Mouse (Mus musculus) erythroid progenitor cell, adult 5-6 weeks (primary cell): ENCODE data around the gene Mmadhc. TPM values are rescaled to one million over a fixed set of nuclear protein-coding genes. Genes with fewer than 3 reads are reported as not detected.

ENCODE experiments used
- ATAC-seq: replicated peaks from 2 replicates; pipeline ENCODE4 v1.8.0; 2016; ENCODE audit warnings: moderate number of reproducible peaks, mild to moderate bottlenecking, moderate TSS enrichment, inconsistent platforms; ENCODE audit not compliant: poor library complexity, low FRiP score, severe bottlenecking
- total RNA-seq, 2 experiments: library from RNA; stranded (forward) in 1 of 2; stranded (reverse) in 1 of 2; fragments of 150-400 nt in 1 of 2; fragments of 186-747, 209-891 nt in 1 of 2; gene quantifications; 2 replicates each; pipeline versions ENCODE4 v1.2.3 to v1.2.4; 2015 to 2017; ENCODE audit warnings: low replicate concordance in 2 of 2

Gene Mmadhc
- total RNA-seq (2015; ENCODE audit: low replicate concordance): 49.5 and 68.1 TPM in 2 replicates
- 41.8 and 83.7 TPM in 2 replicates for total RNA-seq (2017; ENCODE audit: low replicate concordance)

- ATAC-seq: peak; percentile 95
These were observed at the start of gene Mmadhc for GRCm38 (mm10) chr2:50296109-50296986. TSS of gene Mmadhc (minus strand) at chr2:50296801.

DNA sequence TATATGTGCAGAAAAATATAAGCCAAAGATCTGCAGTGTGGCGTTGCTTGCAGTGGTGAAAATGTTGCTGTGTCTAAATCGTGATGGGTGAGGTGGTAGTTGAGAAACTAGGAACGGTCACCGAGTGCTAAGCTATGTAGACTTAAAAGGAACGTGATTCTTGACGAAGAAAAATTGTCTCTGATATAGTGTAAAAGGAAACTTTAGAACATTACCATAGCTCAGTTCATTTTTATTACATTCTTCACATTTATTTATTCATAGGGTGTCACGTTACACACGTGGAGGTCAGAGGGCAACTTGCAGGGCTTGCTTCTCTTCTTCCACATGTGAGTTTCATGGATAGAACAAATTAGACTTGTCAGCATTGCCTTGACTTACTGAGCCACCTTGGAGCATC is 47.0 kb upstream of the Mmadhc start:
- no peak for ATAC-seq

GRCm38 (mm10) chr2:50339061-50339460 is 42.5 kb upstream of the Mmadhc start:
- no peak for ATAC-seq

GRCm38 (mm10) chr2:50337596-50337995 is 41.0 kb upstream of the Mmadhc start:
- no peak for ATAC-seq

- no peak for ATAC-seq
These were observed 35.2 kb upstream of the Mmadhc start for GRCm38 (mm10) chr2:50331716-50332270.

GRCm38 (mm10) chr2:50328181-50328580 is 31.6 kb upstream of the Mmadhc start:
- no peak for ATAC-seq

GRCm38 (mm10) chr2:50324799-50325198 is 28.2 kb upstream of the Mmadhc start:
- no peak for ATAC-seq

- ATAC-seq: no peak
These were observed 10.2 kb upstream of the Mmadhc start for GRCm38 (mm10) chr2:50306663-50307320.

DNA sequence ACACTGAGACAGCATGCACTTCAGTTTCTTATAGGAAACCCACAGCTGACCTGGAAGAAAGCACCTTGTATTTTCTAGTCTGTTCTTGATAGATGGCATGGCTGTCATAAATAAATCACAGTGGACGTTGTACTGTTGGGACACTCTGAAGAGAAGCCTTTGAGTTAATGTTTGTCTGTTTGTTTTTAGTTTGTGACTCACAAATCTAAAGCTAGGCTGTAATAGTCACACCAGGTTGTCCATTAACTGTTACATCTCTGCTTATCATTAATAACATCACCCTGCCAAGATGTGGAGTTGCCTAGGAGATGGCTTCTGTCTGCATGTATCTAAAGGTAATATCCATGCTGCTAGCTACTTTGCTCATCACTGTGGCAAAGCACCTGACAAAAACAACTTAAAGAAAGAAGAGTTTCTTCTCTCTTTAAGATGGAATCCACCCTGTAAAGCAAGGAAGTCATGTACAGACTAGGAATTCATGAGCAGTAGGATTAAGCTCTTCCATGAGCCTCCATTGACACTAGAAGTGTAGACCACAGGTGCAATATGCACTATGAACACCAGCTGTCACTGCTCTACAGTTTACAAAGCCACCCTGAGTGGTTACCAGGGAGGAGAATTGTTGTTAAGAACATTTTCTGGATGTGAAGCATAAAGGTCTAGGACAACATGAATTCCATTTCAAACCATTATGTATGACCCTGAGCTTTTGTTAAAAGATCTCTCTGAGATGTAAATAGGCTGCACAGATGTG is 8.4 kb upstream of the Mmadhc start:
- ATAC-seq: no peak

DNA sequence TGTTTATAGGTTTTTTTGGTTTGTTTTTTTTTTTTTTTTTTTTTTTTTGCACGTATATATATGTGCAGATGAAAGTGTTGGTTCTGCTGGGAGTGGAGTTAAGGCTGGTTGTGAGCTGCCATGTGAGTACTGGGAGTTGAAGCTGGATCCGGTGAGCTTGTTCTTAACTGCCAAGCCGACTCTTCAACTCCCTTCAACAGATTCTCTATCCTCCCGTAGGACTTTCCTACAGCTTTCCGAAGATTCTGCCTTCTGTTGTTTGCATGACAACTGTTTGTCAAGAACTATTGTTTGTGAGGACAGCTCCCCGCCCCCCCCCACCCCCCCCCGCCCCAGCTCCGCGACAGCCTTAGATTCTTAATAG is 368 bp upstream of the Mmadhc start:
- ATAC-seq: no peak

DNA sequence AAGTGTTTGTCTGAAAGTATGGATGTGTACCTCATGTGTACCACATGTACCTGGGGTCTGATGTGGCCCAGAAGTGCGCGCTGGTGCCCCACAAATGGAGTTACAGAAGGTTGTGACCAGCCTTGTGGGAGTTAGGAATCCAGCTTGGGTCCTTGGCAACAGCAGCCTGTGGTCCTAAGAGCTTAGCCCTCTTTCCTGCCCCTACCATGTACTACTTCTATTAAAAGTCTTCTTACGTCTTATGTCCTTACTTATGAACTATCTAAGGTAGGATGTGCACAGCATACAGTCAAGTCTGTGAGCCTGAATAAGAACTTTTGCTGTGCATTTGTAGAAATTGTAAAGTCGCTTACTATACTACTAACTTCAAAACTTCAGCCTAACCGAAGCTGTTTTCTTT is 1.0 kb downstream of the Mmadhc start:
- 0 out of 2 replicates have a peak, but pooled peaks have one; percentile 2 for ATAC-seq

DNA sequence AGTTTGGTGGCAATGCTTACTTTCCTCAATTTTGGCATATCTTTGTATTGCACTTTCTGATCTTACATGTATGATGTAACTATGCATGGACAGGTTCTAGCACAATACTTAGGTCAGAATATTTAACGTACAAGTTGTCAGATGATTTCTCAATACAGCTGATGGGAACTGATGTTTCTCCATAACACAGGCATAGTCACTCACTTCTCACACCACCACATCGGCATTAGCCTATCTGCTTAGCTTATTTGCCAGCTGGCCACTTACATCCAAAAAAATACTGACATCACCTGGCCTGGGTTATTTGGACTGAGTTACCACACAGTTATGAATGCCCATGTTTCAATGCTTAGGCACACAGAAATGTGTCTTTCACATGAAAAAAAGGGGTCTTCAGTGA is 2.5 kb downstream of the Mmadhc start:
- ATAC-seq: no peak

- ATAC-seq: no peak
These were observed 3.0 kb downstream of the Mmadhc start for GRCm38 (mm10) chr2:50293572-50293971.

DNA sequence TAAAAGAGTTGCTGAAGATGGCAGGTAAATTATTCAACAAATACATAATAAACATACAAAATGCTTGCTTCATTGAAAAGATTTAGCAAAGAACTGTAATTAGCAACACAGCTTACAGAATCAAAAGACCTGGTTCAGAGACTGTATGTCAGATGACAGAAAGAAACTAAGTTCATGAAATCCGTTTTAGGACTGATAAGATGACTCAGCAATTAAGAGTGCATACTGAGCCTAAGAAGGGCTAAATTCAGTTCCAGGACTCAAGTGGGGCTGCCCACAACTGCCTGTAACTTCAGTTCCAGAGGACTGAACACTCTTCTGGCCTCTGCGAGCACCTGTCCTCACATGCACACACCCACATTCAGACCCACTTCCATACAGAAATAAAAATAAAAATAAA is 4.7 kb downstream of the Mmadhc start:
- ATAC-seq: no peak

DNA sequence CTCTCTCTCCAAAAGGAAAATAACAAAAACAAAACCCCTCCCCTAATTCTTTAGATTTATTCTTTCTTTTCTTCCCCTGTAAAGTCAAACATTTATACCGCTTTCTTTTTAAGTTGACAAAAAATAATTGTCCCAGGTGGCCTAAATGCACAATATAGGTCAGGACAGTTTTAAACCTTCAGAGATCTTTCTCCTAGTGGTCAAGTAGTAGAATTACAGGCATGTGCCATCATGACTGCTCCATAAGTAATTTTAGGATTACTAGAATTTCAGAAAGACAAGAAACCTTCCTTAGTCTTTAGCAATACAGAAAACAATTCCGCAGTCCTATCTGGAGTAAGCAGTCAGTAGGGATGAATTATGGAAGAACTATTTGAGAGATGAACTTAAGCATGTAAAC is 5.8 kb downstream of the Mmadhc start:
- 0 out of 2 replicates have a peak, but pooled peaks have one; percentile 50 for ATAC-seq

- no peak for ATAC-seq
These were observed 11.8 kb downstream of the Mmadhc start for GRCm38 (mm10) chr2:50284781-50285180.

GRCm38 (mm10) chr2:50284040-50284439 is 12.6 kb downstream of the Mmadhc start:
- no peak for ATAC-seq

GRCm38 (mm10) chr2:50276715-50277114 is 19.9 kb downstream of the Mmadhc start:
- ATAC-seq: no peak

DNA sequence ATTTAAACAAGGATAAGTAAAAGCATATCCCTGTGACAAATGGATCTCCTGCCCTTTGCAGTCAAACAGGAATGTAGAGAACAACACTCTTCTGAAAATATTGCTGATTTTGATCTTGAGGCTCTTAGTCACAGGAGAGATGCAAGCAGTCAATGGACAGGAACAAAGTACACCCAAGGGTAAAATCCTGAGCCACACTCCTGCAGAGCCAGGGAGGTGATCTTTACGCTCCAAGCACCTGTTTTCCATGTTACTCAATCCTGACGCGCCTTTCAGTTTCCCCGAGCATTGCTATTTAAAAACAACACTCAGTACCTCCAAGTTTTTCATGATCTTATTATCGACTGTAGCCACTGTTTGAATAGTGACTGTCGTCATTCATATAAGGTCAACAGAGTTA is 23.2 kb downstream of the Mmadhc start:
- no peak for ATAC-seq

- no peak for ATAC-seq
These were observed 24.4 kb downstream of the Mmadhc start for GRCm38 (mm10) chr2:50272165-50272564.
